Mouse (Mus musculus): ENCODE measurements around the gene Syde2.

DNA sequence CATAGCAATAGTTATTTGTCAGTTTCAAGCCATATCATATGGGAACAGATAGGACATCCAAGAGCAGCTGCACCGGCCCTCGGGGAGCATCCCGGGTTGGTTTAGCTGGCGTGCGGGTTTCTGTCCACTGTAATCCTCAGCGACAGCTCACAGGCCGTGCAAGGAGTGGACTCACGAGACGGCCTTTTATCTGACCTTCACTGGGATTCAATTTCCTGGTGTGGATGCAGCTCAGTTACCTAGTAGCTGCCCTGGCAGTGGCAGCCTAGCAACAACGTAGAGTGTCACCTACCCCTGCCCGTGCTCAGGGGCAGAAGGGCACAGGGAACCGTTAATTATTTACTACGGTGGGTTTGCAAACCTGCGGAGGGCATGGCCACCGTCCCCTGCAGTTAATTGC, 50.2 kb downstream of the Syde2 start:
- no peak for TF ChIP-seq CTCF (conservative IDR thresholded peaks at IDR 0.05; ENCODE audit: insufficient read depth, insufficient read length, low read depth, low read length)
- no peak for TF ChIP-seq POLR2A (IDR thresholded peaks at IDR 0.05; ENCODE audit: low read depth, low read length)

Measured in kidney, adult 2 months (tissue).